Mouse (Mus musculus): ENCODE data around the gene Ctsh.
"Not testable (repeated sequence)": the region's sequence is repeated elsewhere in the genome, so short reads cannot be mapped to it uniquely, and the experiment has no call there.

Ctsh gene

DNA sequence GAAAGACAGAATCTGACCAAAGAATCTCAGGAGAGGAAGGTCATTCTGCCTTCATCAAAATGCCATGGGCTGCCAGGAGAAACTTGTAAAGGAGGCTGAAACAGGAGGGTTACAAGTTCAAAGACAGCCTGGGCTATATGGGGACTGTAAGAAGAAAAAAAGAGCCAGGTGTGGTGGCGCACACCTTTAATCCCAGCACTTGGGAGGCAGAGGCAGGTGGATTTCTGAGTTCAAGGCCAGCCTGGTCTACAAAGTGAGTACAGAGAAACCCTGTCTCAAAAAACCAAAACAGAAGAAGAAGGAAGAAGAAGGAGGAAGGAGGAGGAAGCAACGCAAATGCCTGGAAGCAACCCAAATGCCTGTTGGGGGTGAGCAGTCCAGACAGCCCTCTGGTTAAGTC is at the start of gene Ctsh:
Gene Ctsh (plus strand): TSS at position 301 of the 400 bp plus-strand sequence.
- DNase-seq = no peak

DNA sequence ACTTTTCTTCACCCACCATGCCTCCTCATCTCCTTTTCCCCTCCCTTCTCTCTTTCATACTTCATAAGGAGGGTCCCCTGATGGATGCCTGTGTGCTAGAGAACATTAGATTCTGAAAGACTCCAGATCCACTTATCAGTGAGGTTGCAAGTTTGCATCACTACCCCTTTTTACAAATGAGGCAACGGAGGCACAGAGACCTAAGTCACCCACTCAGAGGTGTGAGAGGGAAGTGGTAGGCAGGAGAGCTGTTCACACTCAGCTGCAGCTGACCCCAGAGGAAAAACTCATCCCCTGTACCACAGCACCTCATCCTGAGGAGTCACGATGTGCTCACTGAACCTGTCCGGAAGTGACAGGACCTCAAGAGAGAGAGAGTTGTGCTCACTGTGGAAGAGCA is 47.5 kb upstream of the Ctsh start:
- DNase-seq = no peak

DNA sequence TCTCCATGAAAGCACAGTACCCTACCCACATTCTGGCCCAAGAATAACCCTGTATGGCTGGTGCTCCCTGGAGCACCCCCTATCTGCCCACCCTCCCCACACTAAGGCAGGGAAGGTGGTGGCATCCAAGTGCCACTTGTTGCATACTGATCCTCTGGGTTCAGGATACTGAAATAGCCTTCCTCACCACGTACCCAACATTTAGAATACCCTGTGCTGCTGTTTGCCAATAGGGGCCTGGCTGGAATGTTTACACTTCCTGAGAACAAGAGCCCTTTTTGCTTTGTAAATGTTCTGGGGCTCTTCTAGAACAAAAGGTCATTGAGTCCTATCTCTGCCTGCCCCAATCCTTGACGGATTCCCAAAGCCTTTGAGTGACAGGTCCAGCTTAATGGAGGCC is 46.9 kb upstream of the Ctsh start:
- DNase-seq = no peak

DNA sequence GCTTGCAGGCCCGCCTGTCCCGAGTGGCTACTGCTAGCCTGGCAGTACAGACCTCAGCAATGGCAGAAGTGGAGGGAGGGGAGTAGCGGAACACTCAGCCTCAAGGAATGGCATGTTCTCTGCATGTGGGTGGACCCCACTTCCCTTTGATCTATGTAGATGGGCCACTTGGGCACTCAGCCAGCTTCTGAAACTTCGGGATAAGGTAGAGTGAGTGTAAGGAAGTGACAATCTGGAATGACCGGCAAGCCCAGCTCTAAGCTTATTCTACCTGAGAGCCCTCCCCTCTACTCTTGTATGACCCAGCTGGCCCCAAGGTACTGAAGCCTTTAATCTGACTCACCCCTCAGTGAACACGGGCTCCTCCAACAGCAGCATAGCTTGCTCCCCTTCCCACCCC is 45.8 kb upstream of the Ctsh start:
- no peak for DNase-seq

DNA sequence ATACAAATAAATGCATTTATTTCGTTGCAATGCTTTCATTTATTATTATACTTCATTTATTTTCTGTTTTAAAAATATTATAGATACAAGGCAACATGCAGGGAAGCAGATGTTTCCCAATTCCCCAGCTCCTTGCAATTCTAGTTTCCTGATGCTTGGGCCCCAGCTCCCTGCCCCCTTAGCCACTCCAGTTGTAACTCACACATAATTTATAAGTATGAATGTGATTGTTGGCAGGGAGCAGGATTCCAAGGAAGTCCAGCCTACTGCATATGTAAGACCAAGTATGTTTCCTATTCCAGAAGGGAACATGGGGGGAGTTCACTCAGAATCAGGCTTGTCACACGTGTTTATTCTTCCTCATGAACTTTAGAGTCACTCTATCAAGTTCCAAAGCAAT is 42.1 kb upstream of the Ctsh start:
- no peak for DNase-seq

DNA sequence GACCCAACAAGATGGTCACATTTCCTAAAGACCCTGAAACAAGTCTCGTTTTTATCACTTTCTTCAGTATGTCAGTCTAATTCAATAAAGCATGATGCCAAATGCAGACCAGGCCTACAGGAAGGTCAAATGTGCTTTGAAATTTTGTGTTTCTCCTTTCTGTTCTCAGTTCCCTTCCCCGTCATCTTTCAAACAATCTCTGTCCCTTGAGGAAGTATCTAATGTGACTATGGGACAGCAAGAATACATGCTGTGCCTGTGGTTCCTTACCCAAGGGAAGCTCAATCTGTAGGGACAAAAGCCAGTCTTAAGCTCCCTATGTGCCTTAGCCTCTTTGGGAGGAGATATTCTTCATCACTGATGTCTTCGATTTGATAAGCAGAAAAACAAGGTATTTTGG is 39.3 kb upstream of the Ctsh start:
- DNase-seq = no peak

DNA sequence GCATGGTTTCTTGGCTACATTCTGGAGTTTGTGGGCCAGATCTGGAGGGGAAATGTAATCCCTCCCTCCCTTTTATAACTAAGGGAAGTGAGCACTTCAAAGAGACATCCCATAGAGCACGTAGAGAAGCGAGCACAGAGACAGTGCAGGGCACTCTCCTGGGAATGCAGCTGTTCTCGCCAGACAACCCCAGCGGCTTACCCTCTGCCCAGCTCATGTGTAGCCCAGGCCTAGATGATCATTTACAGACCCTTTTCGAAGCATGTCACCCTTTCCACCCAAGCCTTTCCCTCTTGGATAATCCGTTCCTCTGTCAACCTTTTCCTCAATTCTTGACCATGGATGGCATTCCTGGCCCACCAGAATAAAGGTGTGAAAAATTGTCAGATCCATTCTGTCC is 37.7 kb upstream of the Ctsh start:
- DNase-seq = no peak

DNA sequence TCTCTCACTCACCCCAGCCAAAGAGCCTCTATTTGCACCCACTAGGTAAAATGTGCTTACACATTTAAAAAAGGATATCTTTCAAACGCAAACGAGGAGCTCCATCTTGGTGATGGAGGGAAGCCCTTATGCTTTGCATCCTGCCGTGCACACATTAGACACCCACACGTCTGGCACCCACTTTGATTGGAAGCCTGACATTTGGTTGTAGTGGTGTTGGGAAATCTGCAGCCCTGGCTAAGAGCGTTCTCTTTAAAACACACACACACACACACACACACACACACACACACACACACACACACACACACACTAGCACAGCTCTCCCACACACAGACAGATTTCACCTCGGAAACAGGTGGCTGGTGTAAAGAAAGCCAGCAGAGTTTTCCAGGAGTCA is 33.1 kb upstream of the Ctsh start:
- no peak for DNase-seq

DNA sequence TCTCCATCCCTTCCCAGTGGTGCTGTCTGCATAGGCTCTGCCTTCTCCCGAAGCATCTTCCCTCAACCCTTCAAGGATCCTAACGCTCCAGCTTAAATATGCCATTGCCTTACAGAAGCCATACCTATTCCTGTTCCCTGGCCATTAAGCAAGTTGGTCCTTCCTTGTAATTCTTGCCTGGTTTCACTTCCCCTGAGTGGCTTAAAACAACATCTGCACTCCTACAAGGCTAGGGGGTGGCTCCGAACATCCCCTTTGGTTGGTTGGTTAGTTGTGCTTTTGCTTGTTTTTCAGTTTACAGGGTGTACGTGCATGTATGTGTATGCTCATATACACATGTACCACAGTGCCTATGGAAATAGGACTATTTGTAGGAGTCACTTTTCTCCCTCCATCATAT is 32.5 kb upstream of the Ctsh start:
- no peak for DNase-seq

DNA sequence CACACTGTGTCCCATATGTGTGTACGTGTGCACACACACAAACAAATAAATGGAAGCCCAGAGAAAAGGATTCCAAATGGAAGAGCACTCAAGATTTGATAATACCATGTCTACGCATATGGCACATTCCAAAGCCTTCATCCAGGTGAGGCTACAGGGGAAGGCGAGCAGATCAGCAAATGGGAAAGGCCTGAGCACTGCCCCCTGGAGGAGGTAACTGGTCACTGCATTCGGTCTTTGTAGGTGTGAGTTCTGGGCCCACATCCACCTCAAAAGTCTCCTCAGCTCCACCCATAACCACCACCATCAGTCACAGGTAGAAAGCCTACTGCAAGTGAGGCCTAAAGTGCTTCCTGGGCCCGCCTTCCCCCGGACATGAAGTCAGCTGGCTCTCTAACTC is 26.2 kb upstream of the Ctsh start:
- no peak for DNase-seq

DNA sequence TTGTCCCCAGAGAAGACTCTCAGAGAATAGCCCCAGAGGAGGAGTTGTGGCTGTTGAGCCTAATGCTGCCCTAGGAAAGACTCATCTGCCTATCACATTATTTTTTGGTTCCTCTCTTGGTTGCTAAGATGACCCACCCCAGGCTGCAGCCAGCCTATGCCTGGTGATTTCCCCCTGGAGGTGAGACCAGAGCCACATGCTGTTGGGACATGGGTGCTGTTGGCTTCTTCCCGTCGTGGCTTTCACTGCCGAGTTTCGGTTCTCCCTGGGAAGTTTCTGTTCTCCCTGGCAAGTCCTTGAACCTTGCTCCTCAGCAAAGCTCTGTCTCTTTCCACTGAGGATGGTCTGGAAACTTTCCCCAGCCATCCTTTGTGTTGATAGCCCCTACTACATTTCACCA is 20.0 kb upstream of the Ctsh start:
- DNase-seq = no peak

DNA sequence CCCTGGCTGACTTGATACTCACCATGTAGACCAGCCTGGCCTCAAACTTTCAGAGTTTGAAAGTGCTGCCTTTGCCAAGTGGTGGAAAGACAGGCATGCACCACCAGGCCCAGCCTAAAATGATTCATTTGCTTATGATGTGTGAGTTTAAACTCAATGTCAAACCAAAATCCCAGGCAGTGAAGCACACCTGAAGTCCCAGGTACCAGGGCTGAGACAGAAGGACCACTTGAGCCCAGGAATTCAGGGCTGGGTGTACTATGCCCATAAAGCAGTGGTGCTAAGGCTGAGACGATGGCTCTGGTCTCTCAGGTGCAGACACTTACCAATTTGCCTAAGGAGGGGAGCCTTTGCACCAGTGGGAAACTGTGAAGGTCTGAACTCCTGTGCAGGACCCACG is 18.8 kb upstream of the Ctsh start:
- no peak for DNase-seq

DNA sequence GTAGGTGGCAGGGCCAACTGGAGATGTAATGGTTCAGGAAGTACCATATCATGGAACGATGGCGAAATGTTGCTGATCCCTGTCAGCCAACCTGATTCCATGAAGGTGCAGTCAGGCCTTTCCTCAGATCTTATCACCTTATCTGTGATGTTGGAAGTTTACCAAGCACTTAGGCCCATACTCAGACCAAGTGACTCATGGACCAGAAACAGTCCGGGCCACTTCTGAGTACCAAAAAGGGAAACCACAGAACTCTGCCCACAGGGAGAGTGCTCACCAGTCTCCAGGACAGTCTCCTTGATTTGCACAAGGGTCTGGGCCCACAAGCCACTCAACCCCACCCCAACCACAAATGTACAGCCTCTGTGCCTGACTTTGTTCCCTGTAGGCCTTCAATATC is 18.2 kb upstream of the Ctsh start:
- DNase-seq = no peak

DNA sequence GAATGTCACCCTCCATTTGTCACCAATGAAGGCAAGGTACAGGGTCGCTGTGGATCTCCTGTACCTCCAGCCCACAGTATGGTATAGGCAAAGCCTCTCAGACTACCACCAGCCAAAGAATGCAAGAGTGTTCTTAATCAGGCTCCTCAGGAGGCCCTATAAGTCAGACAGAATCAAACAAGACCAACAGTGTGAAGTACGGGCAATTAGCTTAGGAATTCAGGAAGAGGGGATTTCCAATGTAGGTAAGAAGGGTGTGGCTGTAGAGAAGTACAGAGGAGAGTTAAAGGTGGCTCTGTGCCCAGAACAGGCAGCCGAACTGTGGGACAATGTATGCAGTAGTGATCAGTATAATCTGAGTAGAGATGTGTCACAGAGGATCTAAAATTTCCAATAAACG is 17.6 kb upstream of the Ctsh start:
- DNase-seq = no peak

DNA sequence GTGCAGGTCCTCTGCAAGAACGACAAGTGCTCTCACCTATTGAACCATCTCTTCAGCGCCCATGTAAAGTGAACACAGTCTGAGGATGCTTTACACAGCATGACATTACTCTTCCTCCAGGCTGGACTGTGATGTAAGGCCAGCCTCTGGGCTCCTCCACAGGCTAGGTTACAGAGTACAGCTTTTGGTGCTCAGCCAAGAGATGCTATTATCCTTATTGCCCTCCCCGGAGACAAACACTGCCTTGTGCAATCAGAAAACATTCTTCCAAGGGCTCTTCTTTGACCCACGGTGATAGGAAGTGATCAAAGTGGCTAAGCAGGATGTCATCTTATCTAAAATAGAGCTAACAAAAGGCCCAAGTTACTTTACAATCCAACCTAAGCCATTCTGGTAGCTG is 15.4 kb upstream of the Ctsh start:
- DNase-seq = no peak

DNA sequence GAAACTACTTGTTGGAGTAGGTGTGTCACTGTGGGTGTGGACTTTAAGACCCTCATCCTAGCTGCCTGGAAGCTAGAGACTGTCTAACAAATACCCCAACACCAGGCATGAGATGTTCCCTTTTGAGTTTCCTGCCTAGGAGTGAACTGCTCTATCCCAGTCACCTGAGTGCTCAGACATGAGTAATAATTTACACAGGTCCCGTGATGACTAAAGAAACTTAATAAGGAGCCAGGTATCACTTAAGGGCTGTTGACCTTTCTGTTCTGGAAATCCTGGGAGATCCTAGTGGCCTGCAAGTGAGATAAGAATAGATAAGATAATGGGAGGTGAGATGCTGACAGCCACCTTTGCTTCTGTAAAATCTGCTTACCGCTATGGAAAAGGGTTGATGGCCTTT is 13.0 kb upstream of the Ctsh start:
- DNase-seq = no peak

DNA sequence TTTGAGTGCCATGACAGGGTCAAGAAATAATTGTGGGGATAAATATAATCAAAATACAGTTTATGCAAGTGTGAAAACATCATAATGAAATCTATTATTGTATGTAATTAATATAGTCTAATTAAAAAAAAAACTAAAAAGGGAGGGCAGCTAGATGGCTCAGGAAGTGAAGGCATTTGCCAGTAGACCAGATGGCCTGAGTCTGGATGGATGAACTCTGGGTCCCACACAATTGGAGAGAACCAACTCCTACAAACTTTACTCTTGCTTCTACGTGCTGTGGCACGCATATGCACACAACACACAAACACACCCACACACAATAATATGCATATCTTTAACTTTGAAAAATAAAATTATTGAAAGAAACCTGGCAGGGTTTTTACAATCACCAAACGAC is 12.4 kb upstream of the Ctsh start:
- no peak for DNase-seq

DNA sequence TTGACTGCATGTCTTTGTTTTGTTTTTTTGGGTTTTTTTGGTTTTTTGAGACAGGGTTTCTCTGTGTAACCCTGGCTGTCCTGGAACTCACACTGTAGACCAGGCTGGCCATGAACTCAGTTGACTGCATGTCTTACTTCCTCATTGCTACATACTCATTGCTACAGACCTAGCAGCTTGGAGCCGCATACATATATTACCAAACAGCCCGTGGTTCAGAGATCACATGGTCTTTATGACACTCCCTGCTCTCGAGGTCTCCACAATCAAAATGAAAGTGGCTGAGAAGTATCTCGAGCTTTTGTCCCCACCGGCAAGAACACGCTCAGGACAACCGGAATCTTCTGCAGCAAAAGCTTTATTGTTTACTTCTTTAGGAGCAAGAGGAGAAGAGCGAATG is 11.0 kb upstream of the Ctsh start:
- not testable (repeated sequence) for DNase-seq

DNA sequence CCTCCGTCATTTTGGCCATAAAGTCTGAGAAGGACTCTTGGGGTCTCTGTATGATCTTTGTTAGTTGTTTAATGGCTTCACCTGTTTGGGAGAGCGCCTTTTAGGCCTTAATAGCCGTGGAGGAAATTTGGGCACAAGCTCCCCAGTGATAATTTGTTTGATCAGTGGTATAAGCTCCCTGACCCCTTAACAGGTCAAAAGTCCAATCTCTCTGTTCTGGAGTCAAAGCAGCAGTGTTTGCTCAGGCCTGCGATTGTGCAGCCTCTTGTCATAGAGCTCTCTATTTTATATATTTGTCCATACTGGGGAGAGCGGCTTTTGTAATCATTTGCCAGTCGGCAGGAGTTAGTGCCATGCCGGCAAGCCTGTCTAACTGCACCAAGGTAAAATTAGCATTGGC is 8.8 kb upstream of the Ctsh start:
- no peak for DNase-seq

DNA sequence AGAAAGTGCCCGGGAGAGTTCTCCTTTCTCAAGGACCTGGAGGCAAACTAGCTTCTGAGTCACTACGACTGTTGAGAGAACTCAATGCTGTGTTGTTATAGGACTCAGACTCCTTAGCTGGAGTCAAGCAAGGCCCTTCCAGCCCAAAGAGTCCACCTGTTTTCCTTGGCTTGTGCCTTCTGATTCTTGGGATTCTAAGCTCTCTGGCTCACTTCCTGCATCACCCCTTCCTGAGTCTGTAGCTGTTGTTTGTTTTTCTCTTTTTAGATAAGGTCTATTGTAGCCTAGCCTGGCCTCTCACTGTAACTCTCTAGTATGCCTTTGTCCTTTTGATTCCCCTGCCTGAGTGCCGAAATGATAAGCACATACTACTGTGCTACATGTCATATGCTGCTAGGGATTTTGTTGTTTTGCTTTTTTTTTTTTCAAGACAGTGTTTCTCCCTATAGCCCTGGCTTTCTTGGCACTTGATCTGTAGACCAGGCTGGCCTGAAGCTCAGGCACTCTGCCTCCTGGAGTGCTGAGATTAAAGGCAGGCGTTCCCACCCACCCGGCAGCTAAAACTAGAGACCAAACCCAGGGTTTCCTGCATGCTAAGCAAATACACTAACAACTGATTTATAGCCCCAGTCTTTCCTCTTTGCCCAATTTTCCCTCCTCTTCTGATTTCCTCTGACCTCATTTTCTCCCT is 5.9 kb upstream of the Ctsh start:
- no peak for DNase-seq

DNA sequence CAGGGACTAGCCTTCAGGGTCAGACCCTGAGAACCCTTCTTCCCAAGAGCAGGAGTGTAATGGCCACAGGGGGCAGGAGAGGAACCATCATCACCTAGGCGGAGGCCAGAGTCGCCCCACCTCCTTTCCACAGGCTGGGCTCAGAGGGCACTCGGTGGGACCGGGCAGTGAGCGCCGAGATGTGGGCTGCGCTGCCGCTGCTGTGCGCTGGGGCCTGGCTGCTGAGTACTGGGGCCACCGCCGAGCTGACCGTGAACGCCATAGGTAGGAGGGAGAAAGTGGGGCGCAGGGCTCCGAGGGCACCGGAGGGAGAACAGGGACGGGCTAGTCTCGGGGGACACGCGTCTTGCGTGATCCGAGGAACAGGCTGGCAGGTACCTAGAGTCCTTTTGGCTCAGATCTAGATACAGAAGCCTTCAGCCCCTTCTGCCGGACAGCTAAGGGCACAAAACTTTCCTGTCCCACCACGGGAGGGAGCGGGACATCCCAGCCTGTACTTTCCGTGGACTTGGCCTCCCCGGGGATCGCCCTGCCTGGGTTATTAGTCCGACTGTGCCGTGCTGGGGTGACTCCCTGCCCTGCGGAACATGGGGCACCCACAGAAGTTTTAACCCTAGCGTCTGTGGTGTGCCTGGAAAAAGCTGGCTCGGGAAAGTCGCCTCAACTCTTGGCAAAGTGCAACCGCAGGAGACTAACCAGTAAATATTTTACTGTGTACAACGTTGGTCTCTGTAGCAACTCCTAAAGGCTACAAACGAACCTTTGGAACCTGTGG is 606 bp downstream of the Ctsh start:
- DNase-seq = peak; percentile 9

DNA sequence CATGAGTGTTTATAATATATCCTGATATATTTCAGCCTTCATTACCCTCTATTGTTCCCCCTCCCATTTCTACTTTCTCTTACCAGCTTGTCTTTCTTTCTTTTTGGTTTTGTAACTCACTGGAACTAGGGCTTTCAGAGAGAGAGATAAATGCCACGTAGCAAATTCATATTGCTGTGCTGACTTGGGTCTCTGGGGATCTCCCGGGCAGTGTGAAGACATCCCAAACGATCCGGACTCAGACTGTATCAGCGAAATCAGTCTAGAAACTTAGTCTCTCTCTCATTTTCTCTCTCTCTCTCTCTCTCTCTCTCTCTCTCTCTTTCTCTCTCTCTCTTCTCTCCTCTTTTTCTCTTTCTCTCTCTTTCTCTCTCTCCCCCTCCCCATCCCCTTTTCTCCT is 1.5 kb downstream of the Ctsh start:
- no peak for DNase-seq

DNA sequence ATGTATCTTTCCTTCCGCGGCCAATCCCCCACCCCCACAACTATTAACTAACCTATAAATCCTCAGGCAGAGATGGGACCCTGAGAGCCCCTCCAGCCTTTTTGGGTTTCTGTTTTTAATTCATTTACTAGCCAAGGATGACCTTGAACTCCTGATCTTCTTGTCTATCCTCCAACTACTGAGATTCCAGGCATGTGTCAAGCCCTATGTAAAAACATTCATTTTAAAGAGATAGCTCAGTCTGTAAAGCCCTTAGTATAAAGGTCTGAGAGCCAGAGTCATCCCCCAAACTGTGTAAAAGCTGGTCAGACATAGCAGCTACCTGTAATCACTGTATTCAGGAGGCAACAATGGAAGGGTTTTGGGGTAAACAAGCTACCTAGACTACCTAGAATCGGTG is 2.0 kb downstream of the Ctsh start:
- no peak for DNase-seq

DNA sequence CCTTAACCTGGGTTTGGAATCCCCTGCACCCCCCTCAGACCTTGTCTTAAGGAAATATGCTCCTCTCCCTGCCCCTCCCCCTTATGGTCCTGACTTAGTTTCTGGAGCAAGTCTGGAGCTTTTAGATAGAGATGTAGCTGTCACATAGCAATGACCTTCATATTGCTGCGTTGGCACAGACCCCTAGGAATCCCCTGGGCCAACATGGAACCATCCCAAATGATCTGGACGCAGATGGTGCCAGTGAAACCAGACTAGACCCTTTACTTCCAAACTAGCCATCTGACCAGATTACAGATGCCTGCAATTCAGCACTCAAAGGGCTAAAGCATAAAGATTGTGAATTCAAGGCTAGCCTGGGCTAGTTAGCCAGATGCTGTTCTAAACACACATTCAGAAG is 2.8 kb downstream of the Ctsh start:
- no peak for DNase-seq

All from thymus, postnatal 14 days (tissue).